In genomic region chr6:143154885-143155284, GRCm38 (mm10) we compare ENCODE assay signal across 10 mouse cellular contexts. TPM values are rescaled to one million over a fixed set of nuclear protein-coding genes. Genes with fewer than 3 reads are reported as not detected.
A peak's percentile ranks its signal among the peaks of the same experiment; 100 is the strongest.
DNase-seq lines count a peak whose midpoint lies in the region; ATAC-seq lines count a peak whose summit lies in the region.
"Had no signal": no experiment of that assay in that cellular context is flagged by ENCODE, and none has a peak within 500 bp of the region (broad histone marks: within the 10 kb centered on the region; RNA-seq: fewer than 3 reads in every experiment).

No protein-coding gene starts in this region.

- H3K27me3 ChIP-seq in heart, embryonic 11.5 days (ENCODE audit: control insufficient read depth, insufficient read depth, low read length): no peaks in the 10 kb centered on the region
- H3K27me3 ChIP-seq: megakaryocyte, embryonic 14.5 days had no signal

- no peaks in the 10 kb centered on the region for H3K9me3 ChIP-seq in heart, embryonic 11.5 days (replicated peaks; ENCODE audit: control insufficient read depth, low read length)
- H3K9me3 ChIP-seq: megakaryocyte, embryonic 14.5 days had no signal

- H3K27ac ChIP-seq in heart, embryonic 11.5 days (ENCODE audit: low read depth, low read length): no peak overlapping the region

- no peak overlapping the region for H3K9ac ChIP-seq in heart, embryonic 11.5 days (ENCODE audit: low read depth, low read length)

- DNase-seq in gastrocnemius, postnatal 14 days: peak; percentile 6
- no peak for DNase-seq in gastrocnemius, adult 8-10 months (ENCODE audit: low spot score in 2 of 2)
- DNase-seq in adrenal gland, postnatal 25 days: peak; percentile 62
- DNase-seq in kidney, postnatal 14 days: peak; percentile 86
- peak; percentile 20 for DNase-seq in ovary, postnatal 10 days (ENCODE audit: low spot score)
- no peak for DNase-seq in cerebellum, adult 8-10 months
- DNase-seq in spleen, postnatal 10 days (ENCODE audit: low spot score in 2 of 2): no peak
- DNase-seq: layer of hippocampus, adult 9-11 months had no signal

- no peak for ATAC-seq in heart, embryonic 11.5 days (replicated peaks; ENCODE audit: insufficient number of reproducible peaks, low FRiP score, low TSS enrichment)

- WGBS in heart, embryonic 11.5 days (ENCODE audit: insufficient replicate concordance): 78% methylated on average over 13 of the region's 13 CpGs

- H3K4me2 ChIP-seq in heart, embryonic 11.5 days: no peak overlapping the region

- intact Hi-C loops in gastrocnemius, postnatal 14 days (cut with DNase I; ENCODE audit: low total_unique reads): no loop called here

- H3K4me3 ChIP-seq in heart, embryonic 11.5 days (ENCODE audit: low read depth, low read length): no peak overlapping the region
- H3K4me3 ChIP-seq: megakaryocyte, embryonic 14.5 days had no signal

- no peaks in the 10 kb centered on the region for H3K36me3 ChIP-seq in heart, embryonic 11.5 days (ENCODE audit: control insufficient read depth, insufficient read depth, low read length)

- no peaks in the 10 kb centered on the region for H3K4me1 ChIP-seq in heart, embryonic 11.5 days (ENCODE audit: control insufficient read depth, insufficient read depth, low read length)

RNA-seq across cellular contexts. Expression of gene Etnk1, which starts 12.1 kb away (rescaled TPM):
- total RNA-seq in gastrocnemius, postnatal 14 days (2021): 10 to 100 TPM; 14.3 to 14.6 TPM
- total RNA-seq in gastrocnemius, adult 8-10 months (2022): 10 to 100 TPM; 14.4 to 17.9 (median 16.1) TPM
- 114 and 119 TPM in 2 replicates for total RNA-seq in adrenal gland, postnatal 25 days (2021)
- 18.0 and 19.8 TPM in 2 replicates for polyA plus RNA-seq in heart, embryonic 11.5 days (2014; fragmentation: Nextera tagmentation; extraction: Ambion mirVana)

RNA-seq across cellular contexts. Expression of gene C2cd5, which starts 54.9 kb away (rescaled TPM):
- total RNA-seq in gastrocnemius, postnatal 14 days (2021): 10 to 100 TPM; 12.1 to 12.6 TPM
- total RNA-seq in gastrocnemius, adult 8-10 months (2022): 1 to 10 TPM; 5.2 to 9.0 (median 7.5) TPM
- total RNA-seq in adrenal gland, postnatal 25 days (2021): 20.9 and 29.5 TPM in 2 replicates
- polyA plus RNA-seq in heart, embryonic 11.5 days (2014; fragmentation: Nextera tagmentation; extraction: Ambion mirVana): 23.3 and 24.8 TPM in 2 replicates

Comparison
In these comparisons a context has a peak if more than half of its experiments do, and no peak if none do; other contexts are left out.
1. DNase-seq: peak in gastrocnemius, postnatal 14 days (single experiment), adrenal gland, postnatal 25 days (single experiment), kidney, postnatal 14 days (single experiment) and ovary, postnatal 10 days (single experiment); none in gastrocnemius, adult 8-10 months (0 of 2), cerebellum, adult 8-10 months (single experiment) and spleen, postnatal 10 days (0 of 2).